Mouse (Mus musculus): ENCODE measurements around the gene Smad6. TPM values are rescaled to one million over a fixed set of nuclear protein-coding genes. Genes with fewer than 3 reads are reported as not detected.
A peak's percentile ranks its signal among the peaks of the same experiment; 100 is the strongest.

Gene Smad6
- polyA plus RNA-seq, 1 experiment from 2014 or later = 1.9 TPM

GRCm38 (mm10) chr9:63982937-63983632 lies 38.8 kb downstream of the Smad6 start:
- Histone ChIP-seq H3K9ac (ENCODE audit: low read length) (no peak overlapping the region), H3K27me3 (replicated peaks; ENCODE audit: control insufficient read depth, insufficient read depth, low read length) (no peaks in the 10 kb centered on the region), H3K4me3 (ENCODE audit: low read depth, low read length) (no peak overlapping the region), H3K27ac (ENCODE audit: low read depth, low read length) (no peak overlapping the region), H3K4me1 (ENCODE audit: control insufficient read depth, insufficient read depth, low read length) (peaks cover 16% of the 10 kb centered on the region), H3K9me3 (replicated peaks; ENCODE audit: control insufficient read depth, low read length) (no peaks in the 10 kb centered on the region), H3K36me3 (ENCODE audit: control insufficient read depth, insufficient read depth, low read length) (no peaks in the 10 kb centered on the region), H3K4me2 (ENCODE audit: low read length) (no peak overlapping the region)
- no peak for DNase-seq (ENCODE audit: low spot score)
- no peak for ATAC-seq
- WGBS = 84% methylated on average over 12 of the region's 12 CpGs

- WGBS = 87% methylated on average over 4 of the region's 4 CpGs
- no peak for ATAC-seq
- H3K4me3 ChIP-seq (ENCODE audit: low read depth, low read length) = no peak overlapping the region
- no peaks in the 10 kb centered on the region for H3K27me3 ChIP-seq (replicated peaks; ENCODE audit: control insufficient read depth, insufficient read depth, low read length)
- H3K36me3 ChIP-seq (ENCODE audit: control insufficient read depth, insufficient read depth, low read length) = no peaks in the 10 kb centered on the region
- no peaks in the 10 kb centered on the region for H3K9me3 ChIP-seq (replicated peaks; ENCODE audit: control insufficient read depth, low read length)
- no peak overlapping the region for H3K9ac ChIP-seq (ENCODE audit: low read length)
- H3K27ac ChIP-seq (ENCODE audit: low read depth, low read length) = no peak overlapping the region
- no peak overlapping the region for H3K4me2 ChIP-seq (ENCODE audit: low read length)
- no peak for DNase-seq (ENCODE audit: low spot score)
- peaks cover 16% of the 10 kb centered on the region for H3K4me1 ChIP-seq (ENCODE audit: control insufficient read depth, insufficient read depth, low read length)
Observed at GRCm38 (mm10) chr9:63981912-63982311, 39.9 kb downstream of the Smad6 start.

- peaks cover 16% of the 10 kb centered on the region for H3K4me1 ChIP-seq (ENCODE audit: control insufficient read depth, insufficient read depth, low read length)
- no peak overlapping the region for H3K4me2 ChIP-seq (ENCODE audit: low read length)
- no peak overlapping the region for H3K9ac ChIP-seq (ENCODE audit: low read length)
- no peaks in the 10 kb centered on the region for H3K9me3 ChIP-seq (replicated peaks; ENCODE audit: control insufficient read depth, low read length)
- no peaks in the 10 kb centered on the region for H3K36me3 ChIP-seq (ENCODE audit: control insufficient read depth, insufficient read depth, low read length)
- H3K4me3 ChIP-seq (ENCODE audit: low read depth, low read length) = no peak overlapping the region
- no peaks in the 10 kb centered on the region for H3K27me3 ChIP-seq (replicated peaks; ENCODE audit: control insufficient read depth, insufficient read depth, low read length)
- 76% methylated on average over 4 of the region's 4 CpGs for WGBS
- H3K27ac ChIP-seq (ENCODE audit: low read depth, low read length) = no peak overlapping the region
- no peak for DNase-seq (ENCODE audit: low spot score)
- no peak for ATAC-seq
Observed at GRCm38 (mm10) chr9:63981371-63981770, 40.5 kb downstream of the Smad6 start.

- peak overlapping the region; percentile 52; the same call in 1 of the 2 replicates for H3K27ac ChIP-seq (ENCODE audit: low read depth, low read length)
Observed at GRCm38 (mm10) chr9:63980179-63981086, 41.4 kb downstream of the Smad6 start.

GRCm38 (mm10) chr9:63979275-63979674 lies 42.6 kb downstream of the Smad6 start:
- Histone ChIP-seq H3K4me1 (ENCODE audit: control insufficient read depth, insufficient read depth, low read length) (peaks cover 28% of the 10 kb centered on the region), H3K4me2 (ENCODE audit: low read length) (no peak overlapping the region), H3K9ac (ENCODE audit: low read length) (no peak overlapping the region), H3K9me3 (replicated peaks; ENCODE audit: control insufficient read depth, low read length) (no peaks in the 10 kb centered on the region), H3K27ac (ENCODE audit: low read depth, low read length) (no peak overlapping the region), H3K27me3 (replicated peaks; ENCODE audit: control insufficient read depth, insufficient read depth, low read length) (no peaks in the 10 kb centered on the region), H3K4me3 (ENCODE audit: low read depth, low read length) (no peak overlapping the region), H3K36me3 (ENCODE audit: control insufficient read depth, insufficient read depth, low read length) (no peaks in the 10 kb centered on the region)
- DNase-seq (ENCODE audit: low spot score) (no peak), ATAC-seq (no peak)
- 68% methylated on average over 2 of the region's 2 CpGs for WGBS

More at GRCm38 (mm10) chr9:63980179-63981086, 41.4 kb downstream of the Smad6 start:
- 2% methylated on average over 18 of the region's 18 CpGs for WGBS
- DNase-seq (ENCODE audit: low spot score) = no peak
- H3K36me3 ChIP-seq (ENCODE audit: control insufficient read depth, insufficient read depth, low read length) = no peaks in the 10 kb centered on the region
- no peak overlapping the region for H3K4me3 ChIP-seq (ENCODE audit: low read depth, low read length)
- ATAC-seq = peak; percentile 51; the same call in 1 of the 2 replicates
- H3K27me3 ChIP-seq (replicated peaks; ENCODE audit: control insufficient read depth, insufficient read depth, low read length) = no peaks in the 10 kb centered on the region
- peak overlapping the region; percentile 40; the same call in 1 of the 2 replicates for H3K9ac ChIP-seq (ENCODE audit: low read length)
- peaks cover 21% of the 10 kb centered on the region for H3K4me1 ChIP-seq (ENCODE audit: control insufficient read depth, insufficient read depth, low read length)
- peak overlapping the region; percentile 9 for H3K4me2 ChIP-seq (ENCODE audit: low read length)
- H3K9me3 ChIP-seq (replicated peaks; ENCODE audit: control insufficient read depth, low read length) = no peaks in the 10 kb centered on the region

GRCm38 (mm10) chr9:63978682-63979081 lies 43.2 kb downstream of the Smad6 start:
- Histone ChIP-seq H3K4me1 (ENCODE audit: control insufficient read depth, insufficient read depth, low read length) (peaks cover 34% of the 10 kb centered on the region), H3K4me3 (ENCODE audit: low read depth, low read length) (no peak overlapping the region), H3K27me3 (replicated peaks; ENCODE audit: control insufficient read depth, insufficient read depth, low read length) (no peaks in the 10 kb centered on the region), H3K27ac (ENCODE audit: low read depth, low read length) (no peak overlapping the region), H3K9me3 (replicated peaks; ENCODE audit: control insufficient read depth, low read length) (no peaks in the 10 kb centered on the region), H3K9ac (ENCODE audit: low read length) (no peak overlapping the region), H3K36me3 (ENCODE audit: control insufficient read depth, insufficient read depth, low read length) (no peaks in the 10 kb centered on the region), H3K4me2 (ENCODE audit: low read length) (no peak overlapping the region)
- ATAC-seq (no peak), DNase-seq (ENCODE audit: low spot score) (no peak)
- 77% methylated on average over 7 of the region's 7 CpGs for WGBS

- Histone ChIP-seq H3K9ac (ENCODE audit: low read length) (no peak overlapping the region), H3K4me3 (ENCODE audit: low read depth, low read length) (no peak overlapping the region), H3K27me3 (replicated peaks; ENCODE audit: control insufficient read depth, insufficient read depth, low read length) (no peaks in the 10 kb centered on the region), H3K4me1 (ENCODE audit: control insufficient read depth, insufficient read depth, low read length) (peaks cover 35% of the 10 kb centered on the region), H3K4me2 (ENCODE audit: low read length) (0 out of 2 replicates have a peak overlapping the region, but pooled peaks have one; percentile 2), H3K36me3 (ENCODE audit: control insufficient read depth, insufficient read depth, low read length) (no peaks in the 10 kb centered on the region), H3K9me3 (replicated peaks; ENCODE audit: control insufficient read depth, low read length) (no peaks in the 10 kb centered on the region), H3K27ac (ENCODE audit: low read depth, low read length) (no peak overlapping the region)
- peak; percentile 33; the same call in 1 of the 2 replicates for ATAC-seq
- 14% methylated on average over 11 of the region's 11 CpGs for WGBS
- DNase-seq (ENCODE audit: low spot score) = no peak
Observed at GRCm38 (mm10) chr9:63975996-63976395, 45.9 kb downstream of the Smad6 start.

- Histone ChIP-seq H3K27me3 (replicated peaks; ENCODE audit: control insufficient read depth, insufficient read depth, low read length) (no peaks in the 10 kb centered on the region), H3K4me3 (ENCODE audit: low read depth, low read length) (no peak overlapping the region), H3K9ac (ENCODE audit: low read length) (no peak overlapping the region; the same call in 1 of the 2 replicates), H3K36me3 (ENCODE audit: control insufficient read depth, insufficient read depth, low read length) (no peaks in the 10 kb centered on the region), H3K4me2 (ENCODE audit: low read length) (no peak overlapping the region), H3K4me1 (ENCODE audit: control insufficient read depth, insufficient read depth, low read length) (peaks cover 21% of the 10 kb centered on the region), H3K27ac (ENCODE audit: low read depth, low read length) (peak overlapping the region; percentile 24; the same call in 1 of the 2 replicates), H3K9me3 (replicated peaks; ENCODE audit: control insufficient read depth, low read length) (no peaks in the 10 kb centered on the region)
- ATAC-seq = no peak
- 33% methylated on average over 13 of the region's 13 CpGs for WGBS
- DNase-seq (ENCODE audit: low spot score) = no peak
Observed at GRCm38 (mm10) chr9:63974258-63975023, 47.4 kb downstream of the Smad6 start.

Measured in forebrain, embryonic 14.5 days (tissue).